Mouse (Mus musculus) gastrocnemius, postnatal 10 days (tissue): ENCODE measurements at regions not wholly inside any gene's neighbourhood (a gene's known extent, or its start where the extent isn't known, plus 50 kb on each side); places are given as distances from the start of the nearest gene placed in this dataset.

Experiments
- DNase-seq: peaks from one replicate; pipeline ENCODE4 v3.0.0; 2021; ENCODE audit warnings: mixed read lengths

DNA sequence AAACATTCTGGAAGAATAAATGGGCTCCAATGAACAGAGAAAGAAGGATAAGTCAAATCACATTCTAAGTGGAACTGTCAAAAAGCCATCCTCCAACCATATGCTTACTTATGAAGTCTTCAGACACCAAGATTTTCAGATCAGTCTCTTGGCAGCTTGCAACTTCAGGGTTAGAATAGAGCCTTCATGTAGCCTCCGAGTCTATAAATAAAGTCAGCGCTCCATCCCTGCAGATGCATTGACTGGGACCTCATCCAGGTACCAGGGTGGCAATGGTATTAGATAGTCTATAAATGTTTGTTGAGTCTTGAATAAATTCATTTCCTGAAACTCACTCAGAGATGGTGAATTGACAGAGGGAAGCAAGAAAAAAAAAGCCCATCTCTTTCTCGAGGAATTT, 107.2 kb upstream of the Eepd1 start:
- no peak for DNase-seq

DNA sequence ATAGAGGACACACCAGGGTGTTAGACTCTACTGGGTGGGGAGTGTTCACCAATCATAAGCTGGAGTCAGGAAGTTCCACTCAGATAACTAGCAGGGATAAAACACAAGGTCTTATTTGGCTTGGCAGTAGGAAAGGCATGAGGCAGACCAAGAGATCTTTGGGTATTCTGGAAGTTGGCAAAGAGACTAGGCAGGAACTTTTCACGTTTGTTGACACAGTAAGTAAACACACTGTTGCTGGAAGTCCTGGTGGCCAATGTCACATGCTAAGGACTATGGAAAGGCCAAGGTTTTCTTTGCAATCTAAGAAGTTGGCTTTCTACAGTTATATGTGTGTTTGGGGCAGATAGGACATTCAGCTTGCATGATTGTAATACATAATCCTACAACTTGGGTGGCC, 105.1 kb upstream of the Eepd1 start:
- no peak for DNase-seq

DNA sequence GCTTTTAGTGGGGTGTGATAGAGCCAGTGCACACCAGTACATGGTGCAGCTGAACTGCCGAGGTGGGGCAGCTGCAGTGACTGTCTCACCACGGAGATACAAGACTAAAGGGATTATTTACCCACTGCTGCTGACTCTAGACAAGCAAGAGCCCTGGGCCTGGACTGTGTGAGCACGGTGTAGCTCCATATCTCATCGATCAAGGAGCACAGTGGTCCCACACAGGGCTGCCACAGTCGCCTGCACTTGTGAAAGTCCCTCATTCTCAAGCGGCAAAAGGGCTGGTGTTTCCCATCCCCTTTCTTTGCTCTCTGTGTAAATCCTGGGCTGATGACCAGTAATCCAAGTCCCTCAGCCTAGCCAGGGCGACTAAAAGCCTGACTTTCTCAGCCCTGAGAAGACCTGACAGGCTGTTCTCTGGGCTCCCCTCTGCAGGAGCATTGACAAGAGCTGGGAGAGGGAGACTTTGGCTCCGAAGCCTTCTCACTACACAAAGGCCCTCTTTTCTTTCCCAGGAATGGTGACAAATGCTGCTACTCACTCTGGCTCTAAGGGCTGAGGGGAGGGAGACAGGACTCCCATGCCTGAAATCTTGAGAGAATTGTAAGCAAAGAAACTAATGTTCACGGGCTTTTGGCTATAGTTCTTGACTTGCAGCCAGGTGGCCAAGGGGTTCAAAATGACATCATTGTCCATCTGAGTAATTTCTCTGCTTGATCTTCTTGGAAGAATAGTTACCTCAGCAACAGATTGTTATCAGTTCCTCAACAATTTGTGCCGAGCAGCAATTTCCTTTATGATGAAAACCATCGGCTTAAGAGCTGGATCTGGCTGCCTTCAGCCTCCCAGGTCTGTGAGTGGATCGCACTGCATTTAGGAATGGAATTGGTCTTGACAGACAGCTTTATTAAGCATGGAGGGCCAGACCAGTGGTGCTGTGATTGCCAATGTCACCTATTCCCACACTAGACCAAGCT, 103.3 kb upstream of the Eepd1 start:
- no peak for DNase-seq

DNA sequence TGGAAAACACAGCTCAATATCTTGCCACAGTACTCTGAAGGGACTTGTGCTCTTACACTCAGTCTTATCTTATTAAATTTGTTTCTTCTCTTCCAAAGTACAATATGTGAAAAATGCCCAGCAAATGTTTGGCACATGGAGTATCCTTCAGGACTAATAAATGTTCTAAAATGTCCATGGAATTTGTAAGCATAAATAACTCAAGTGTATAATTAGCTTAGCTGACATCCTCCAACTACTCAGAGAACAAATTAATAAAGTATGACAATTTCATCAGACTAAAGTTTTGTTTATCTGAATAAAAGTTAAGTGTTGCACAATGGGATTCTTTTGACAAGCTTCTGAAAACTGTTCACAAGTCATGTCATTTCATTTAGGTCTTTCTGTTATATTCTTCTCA, 96.0 kb upstream of the Eepd1 start:
- no peak for DNase-seq

DNA sequence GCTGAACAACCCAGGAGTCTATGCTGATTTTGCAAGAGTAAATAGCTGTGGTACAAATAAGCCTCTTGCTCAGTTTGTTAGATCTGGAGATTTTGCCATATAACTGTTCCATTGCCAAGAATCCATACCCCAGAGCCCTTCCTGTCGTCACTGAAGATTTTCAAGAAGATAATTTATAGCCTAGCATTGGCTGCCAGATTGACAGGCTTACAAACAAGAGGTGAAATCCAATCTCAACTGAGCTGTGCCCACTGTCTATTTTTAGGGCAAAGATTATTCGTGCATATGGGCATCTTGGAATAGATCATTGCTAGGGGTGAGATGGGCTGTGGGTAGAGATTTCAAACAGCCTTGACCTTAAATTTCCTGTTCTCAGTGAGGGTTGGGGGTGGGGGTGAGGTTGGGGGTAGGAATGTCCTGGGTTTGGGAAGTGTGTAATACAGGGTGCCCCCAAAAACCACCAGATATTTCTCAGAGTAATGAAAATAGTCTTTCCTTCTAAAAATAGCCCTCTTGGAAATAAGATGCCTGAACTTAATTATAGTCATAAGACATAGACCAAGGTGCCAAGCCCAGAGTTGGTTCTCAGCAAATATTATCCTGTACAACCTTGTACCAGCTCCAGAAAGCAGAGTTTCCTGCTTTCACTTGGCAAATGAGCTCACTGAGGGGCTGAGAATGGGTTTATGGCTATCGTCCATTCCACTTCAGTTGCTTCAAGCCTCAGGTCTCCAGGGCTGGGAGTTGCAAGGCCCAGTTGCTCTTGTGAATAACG, 93.3 kb upstream of the Eepd1 start:
- DNase-seq: no peak

DNA sequence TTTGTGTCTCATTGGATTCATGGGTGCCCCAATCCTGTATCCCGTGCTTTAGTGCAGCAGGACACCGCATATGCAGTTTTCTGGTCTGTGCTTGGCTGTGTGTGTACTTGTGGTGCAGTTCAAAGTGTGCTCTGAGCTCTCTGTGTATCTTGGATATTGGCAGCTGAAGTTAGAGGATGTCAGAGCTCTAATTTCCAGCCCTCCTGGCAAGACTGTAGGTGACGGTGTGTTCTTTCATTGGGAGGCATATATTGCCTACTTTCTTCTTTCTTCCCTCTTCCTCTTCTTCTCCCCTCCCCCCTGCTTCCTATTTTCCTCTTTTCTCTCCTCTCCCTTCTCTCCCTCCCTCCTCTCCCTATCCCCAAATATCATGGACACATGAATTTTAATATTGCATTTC, 92.0 kb upstream of the Eepd1 start:
- no peak for DNase-seq

DNA sequence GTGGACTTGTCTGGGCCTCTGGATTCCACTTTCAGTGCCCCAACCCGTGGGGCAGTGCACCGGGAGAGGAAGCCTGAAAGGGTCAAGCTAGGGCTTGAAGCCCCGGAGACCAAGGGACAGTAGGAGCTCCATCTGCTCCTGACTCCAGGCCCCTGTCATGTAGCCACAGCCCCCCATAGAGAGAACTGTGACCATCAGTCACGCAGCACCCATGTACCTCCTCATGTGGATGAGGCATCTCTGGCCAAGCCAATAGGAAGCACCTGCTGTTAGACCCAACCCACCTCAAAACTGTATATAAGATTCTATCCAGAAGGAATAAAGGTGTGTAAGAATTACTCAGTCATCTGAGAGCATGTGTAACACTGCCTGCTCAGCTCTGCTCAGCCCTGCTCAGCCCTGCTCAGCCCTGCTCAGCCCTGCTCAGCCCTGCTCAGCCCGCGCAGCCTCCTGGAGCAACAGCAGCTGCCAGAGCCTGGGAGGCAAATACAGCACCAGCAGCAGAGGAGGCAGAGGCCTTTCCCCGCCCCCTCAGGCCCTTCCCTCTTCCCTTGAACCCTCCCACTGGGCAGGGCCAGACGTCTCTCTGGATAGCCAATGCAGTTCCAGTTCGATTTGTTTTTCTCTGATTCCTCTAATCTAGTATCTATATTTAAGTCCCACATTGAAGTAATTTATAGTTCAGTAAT, 80.6 kb upstream of the Eepd1 start:
- DNase-seq: peak; percentile 34

DNA sequence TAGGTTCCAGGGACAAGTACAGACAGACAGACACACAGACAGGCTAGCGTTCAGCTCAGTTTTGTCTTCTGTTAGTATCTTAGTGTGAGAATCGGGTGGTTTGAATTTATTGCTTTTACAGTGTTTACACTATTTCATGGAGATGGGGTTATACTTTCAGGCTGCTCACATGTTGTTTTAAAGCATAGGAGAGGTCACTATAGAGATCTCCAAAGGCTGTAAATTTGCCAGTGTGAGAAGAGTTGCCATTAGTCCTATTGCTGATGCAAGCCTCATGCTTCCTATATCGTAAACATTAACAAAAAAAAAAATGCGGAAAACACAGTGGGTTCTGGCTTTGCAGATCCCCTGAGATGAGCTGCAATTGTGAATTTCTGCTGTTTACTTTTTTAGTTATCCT, 75.5 kb upstream of the Eepd1 start:
- DNase-seq: no peak

DNA sequence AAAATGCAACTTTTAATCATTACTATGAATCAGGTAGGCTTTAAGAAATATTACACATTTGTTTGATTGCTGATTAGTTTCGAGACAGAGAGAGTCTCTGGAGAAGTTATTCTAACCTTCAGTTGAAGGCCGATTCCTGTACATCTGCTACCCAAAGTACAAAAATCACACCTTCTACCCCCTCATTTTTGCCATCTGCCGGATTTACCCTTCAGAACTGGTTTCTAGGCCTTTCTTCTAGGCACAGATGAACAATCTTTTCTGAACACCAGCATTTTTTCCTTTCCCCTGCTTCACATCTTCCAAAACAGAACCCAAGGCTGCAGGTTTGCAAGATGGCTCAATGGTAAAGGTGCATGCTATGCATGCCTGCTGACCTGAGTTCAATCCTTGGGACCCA, 72.8 kb upstream of the Eepd1 start:
- DNase-seq: no peak

DNA sequence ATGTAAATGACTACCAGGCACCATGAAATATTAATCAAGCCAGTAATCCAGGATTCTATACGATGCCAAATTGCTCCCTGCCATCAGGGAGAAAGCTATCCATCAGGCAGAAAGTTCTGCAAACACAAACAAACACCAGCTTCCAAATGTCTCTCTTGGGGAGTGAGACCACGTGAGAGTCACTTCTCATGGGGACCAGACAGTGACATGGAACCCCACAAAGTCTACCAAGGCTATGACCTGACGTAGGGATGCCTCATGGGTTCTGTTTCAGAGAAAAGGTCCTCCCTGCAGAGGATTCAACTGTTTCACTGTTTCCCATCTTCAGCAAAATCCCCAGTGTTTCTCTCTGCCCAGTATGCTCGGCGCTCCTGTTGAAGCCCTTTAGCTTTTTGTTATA, 71.6 kb upstream of the Eepd1 start:
- DNase-seq: no peak

DNA sequence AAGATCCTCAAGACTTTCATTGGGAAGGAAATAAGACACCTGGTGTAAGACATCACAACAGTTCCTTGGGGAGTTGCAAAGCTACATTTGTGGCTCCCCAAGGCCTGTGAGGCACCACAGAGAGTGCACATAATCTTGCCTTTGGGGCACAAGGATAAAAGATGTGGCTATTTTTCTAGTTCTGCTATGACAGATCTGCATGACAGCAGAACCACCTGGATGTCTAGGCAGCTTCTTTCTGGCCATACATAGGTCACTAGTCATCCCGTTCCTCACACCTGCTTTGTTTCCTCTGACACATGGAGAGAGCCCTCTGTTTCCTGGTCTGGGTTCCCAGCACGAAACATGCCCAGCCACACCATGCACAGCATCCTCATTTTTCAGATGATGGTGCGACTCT, 67.5 kb upstream of the Eepd1 start:
- no peak for DNase-seq

DNA sequence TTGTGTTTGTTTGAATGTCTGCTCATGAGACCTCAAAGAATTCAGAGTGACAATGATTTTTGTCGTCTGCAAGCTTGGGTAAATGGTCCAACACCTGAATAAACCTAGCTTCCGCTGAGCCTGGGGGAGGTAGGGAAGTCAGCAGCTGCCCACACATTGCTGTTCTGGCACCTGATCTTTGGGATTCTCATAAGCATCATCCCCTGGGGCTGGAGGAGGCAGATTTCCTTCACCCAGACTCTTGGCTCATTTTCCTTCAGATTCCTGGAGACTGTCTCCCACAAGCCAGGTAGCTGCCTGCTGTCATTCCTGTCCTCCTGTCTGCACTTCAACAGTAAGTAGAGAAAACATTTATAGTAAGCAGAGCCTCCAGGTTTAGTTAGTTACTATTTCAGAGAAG, 67.0 kb upstream of the Eepd1 start:
- DNase-seq: no peak

DNA sequence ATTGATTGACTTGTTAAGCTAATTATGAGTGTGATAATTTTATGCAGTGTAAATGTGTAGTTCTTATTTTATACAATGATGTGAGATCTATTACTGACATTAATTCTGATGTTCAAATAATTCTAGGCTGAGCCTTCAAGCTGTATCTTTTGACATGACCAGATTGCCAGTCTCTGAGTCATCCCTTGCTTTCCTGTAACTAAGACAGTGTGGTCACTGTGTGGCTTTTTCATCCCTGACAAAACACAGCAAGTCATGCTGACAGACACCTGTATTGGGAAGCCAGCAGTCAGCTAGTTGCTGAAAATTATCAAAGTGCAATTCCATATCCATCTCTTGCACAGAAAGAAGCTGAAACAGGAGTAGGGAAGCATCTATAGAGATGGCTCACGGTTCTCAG, 54.4 kb upstream of the Eepd1 start:
- DNase-seq: no peak

DNA sequence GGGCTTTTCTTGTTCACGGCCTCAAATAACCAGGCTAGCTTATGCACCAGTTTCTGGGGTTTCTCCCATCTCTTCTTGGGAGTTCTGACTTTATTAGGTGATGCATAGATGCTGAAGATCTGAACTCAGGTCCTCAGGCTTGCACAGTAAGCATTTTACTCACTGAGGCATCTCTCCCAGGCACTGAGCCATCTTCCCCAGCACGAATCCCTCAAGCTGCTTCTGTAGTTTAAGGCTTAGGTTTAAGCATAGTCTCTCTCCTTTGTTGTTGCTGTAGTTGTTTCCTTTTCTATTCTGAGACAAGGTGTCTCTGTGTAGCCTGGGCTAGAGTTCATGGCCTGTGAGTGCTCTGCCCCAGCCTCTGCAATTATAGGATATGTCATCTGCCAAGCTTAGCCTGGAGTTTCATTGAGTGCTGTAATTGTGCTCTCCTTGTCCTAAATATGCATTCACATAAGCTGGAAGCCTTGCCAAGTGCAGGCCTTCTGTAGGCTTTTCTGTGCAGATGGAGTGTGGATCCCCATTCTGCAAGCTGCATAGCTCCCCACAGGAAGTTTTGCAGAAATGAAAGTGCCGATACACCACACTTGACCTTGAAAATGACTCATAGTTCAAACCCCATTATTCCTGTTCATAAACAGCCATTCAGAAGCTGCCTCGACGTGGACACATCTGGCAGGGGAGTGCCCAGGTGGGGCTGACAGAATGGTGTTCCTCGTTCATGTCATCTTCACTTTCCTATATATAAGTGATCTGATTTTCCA, 51.7 kb upstream of the Eepd1 start:
- DNase-seq: no peak
